Mouse (Mus musculus): ENCODE results near the gene Gm9970. TPM values are rescaled to one million over a fixed set of nuclear protein-coding genes. Genes with fewer than 3 reads are reported as not detected.

Gene Gm9970
- 0.38 and 0.49 TPM in 2 replicates for polyA plus RNA-seq (2014; fragmentation: Nextera tagmentation; extraction: Ambion mirVana)

DNA sequence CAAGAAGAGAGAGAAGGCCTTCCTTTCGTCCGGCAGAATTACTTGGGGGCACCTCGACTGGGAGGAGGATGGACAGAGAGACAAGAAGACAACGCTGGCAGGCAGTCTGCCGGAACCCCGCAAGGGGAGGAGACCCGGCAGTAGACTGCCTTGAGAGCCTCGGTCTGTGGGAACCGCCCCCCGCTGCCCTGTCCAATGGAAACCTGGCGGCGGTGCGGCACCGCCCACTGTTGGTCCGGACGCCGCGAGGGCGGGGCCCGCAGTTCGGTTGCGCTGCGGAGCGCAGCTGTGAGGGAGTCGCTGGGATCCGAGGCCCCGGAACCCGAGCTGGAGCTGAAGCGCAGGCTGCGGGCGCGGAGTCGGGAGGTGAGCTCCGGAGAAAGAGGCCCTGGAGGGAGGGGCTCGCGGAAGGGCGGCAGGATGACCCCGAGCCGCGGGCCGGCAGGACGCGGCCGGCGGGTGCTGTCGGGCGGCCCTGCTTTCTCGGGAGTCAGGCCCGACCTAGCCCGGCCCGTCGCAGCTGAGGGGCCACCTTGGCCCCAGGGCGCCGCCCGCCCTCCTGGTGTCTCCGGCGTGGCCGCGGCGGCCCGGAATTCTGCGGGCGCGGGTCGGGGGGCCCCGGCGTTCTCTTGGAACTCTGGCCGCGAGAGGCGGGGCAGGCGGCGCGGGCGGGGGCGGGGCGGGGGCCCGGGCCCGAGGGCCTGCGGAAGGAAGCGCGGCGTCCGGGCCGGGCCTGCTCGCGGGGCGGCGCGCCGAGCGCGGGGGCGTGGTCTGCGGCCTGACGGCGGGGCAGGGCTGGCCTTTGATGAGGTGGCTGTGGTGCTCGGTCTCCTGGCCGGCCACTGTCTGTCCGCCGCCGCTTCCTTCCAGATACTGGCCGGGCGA lies at the start of gene Gm9970, which contains the start of gene Nrbp1:
Gm9970 (minus strand) TSS at position 596 of the 885 bp plus-strand sequence.
Nrbp1 (plus strand) TSS at position 228 of the 885 bp plus-strand sequence.
- peak within 1 kb of the TSS; percentile 69 for H3K4me2 ChIP-seq (ENCODE audit: low read depth, severe bottlenecking)
- no peaks in the 10 kb centered on the region for H3K27me3 ChIP-seq (ENCODE audit: control insufficient read depth, insufficient read depth, low read length)
- peak within 1 kb of the TSS; percentile 95 for H3K27ac ChIP-seq (replicated peaks; ENCODE audit: low read depth, low read length)
- ATAC-seq (ENCODE audit: insufficient number of reproducible peaks, low FRiP score, low TSS enrichment, low read depth): peak; percentile 97
- H3K9me3 ChIP-seq (ENCODE audit: control insufficient read depth, low read length): no peaks in the 10 kb centered on the region
- peaks cover 2% of the 10 kb centered on the region; the same call in 1 of the 2 replicates for H3K36me3 ChIP-seq (ENCODE audit: control insufficient read depth, insufficient read depth, low read length)
- peak within 1 kb of the TSS; percentile 83 for H3K9ac ChIP-seq (ENCODE audit: low read length)
- peaks cover 5% of the 10 kb centered on the region; the same call in 1 of the 2 replicates for H3K4me1 ChIP-seq (ENCODE audit: control insufficient read depth, insufficient read depth, low read length)
- peak; percentile 95 for DNase-seq (ENCODE audit: low spot score)
- WGBS: under 1% methylated on average over 86 of the region's 103 CpGs
- H3K4me3 ChIP-seq (ENCODE audit: low read depth, low read length): peak within 1 kb of the TSS; percentile 96

DNA sequence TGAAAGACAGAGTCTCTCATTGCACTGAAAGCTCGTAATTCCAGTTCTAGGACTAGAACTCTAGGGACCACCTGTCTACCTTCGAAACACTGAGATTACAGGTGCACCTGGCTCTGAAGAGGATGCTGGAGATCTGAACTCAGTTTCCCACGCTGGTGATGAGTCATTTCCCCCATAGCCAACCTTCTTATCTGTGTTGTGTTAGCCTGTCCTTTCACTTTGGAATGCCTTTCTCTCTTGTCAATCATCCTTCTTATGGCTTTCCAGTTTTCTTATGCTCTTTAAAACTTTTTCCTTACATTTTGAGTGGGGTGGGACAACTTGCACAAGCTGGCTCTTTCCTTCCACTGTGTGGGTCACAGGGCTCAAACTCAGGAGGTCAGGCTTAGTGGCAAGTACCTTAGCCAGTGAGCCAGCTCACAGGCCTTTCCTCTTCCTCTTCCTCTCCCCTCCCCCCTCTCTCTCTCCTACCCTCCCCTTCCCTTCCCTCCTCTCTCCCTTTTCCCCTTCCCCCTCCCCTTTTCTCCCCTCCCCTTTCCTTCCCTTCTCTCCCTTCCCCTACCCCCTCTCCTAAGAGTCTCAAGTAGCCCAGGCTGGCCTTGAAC lies 48.7 kb upstream of the Gm9970 start:
- peaks cover 8% of the 10 kb centered on the region; the same call in 1 of the 2 replicates for H3K36me3 ChIP-seq (ENCODE audit: control insufficient read depth, insufficient read depth, low read length)
- ATAC-seq (ENCODE audit: insufficient number of reproducible peaks, low FRiP score, low TSS enrichment, low read depth) (no peak), DNase-seq (ENCODE audit: low spot score) (no peak)
- H3K4me1 ChIP-seq (ENCODE audit: control insufficient read depth, insufficient read depth, low read length): peaks cover 7% of the 10 kb centered on the region
- H3K27ac ChIP-seq (replicated peaks; ENCODE audit: low read depth, low read length): no peak overlapping the region
- 84% methylated on average over 3 of the region's 3 CpGs for WGBS
- H3K9me3 ChIP-seq (ENCODE audit: control insufficient read depth, low read length): no peaks in the 10 kb centered on the region
- H3K4me3 ChIP-seq (ENCODE audit: low read depth, low read length): peak overlapping the region; percentile 38
- no peak overlapping the region for H3K9ac ChIP-seq (ENCODE audit: low read length)
- no peaks in the 10 kb centered on the region for H3K27me3 ChIP-seq (ENCODE audit: control insufficient read depth, insufficient read depth, low read length)
- peak overlapping the region; percentile 67 for H3K4me2 ChIP-seq (ENCODE audit: low read depth, severe bottlenecking)

DNA sequence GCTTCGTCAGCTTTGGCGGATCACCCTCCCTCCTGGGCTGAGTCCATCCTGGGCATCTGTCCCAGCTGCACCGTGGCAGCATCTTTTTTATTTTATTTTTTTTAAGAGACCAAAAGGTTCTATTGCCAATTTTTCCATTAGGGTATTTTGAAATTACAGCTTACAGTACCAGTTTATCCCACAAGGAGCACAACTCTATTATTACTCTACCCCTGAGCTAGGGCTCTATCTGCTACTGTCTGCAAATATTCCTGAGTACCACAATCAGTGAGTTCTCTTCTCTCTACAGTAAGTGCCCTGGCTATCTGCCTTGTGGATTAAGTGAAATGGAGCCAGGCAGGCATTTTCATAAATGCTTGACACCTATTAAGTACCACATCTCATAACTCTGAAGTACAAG lies 47.6 kb upstream of the Gm9970 start:
- WGBS: 77% methylated on average over 3 of the region's 3 CpGs

DNA sequence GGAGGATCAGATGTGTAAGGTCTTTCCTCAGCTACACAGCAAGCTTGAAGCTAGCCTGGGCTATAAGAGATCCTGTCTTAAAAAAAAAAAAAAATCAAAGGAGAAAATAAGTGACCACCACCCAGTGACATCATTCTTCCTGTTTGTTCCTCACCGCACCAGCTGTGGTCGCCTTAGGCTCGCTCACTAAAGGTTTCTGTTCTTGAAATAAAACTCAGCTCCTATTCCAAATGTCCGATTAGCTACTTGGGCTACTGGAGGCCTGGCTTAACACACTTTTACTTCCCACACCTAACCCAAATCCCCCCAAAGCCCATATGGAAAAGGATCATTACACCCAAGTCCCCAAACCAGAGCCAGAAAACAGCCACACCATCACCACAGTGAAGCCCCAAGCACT lies 47.2 kb upstream of the Gm9970 start:
- WGBS: 91% methylated on average over 4 of the region's 4 CpGs
- Histone ChIP-seq H3K36me3 (ENCODE audit: control insufficient read depth, insufficient read depth, low read length) (0 out of 2 replicates have a peak, but pooled peaks cover 4% of the 10 kb centered on the region), H3K4me2 (ENCODE audit: low read depth, severe bottlenecking) (no peak overlapping the region)

More for the DNA sequence above, 47.6 kb upstream of the Gm9970 start:
- no peaks in the 10 kb centered on the region for H3K27me3 ChIP-seq (ENCODE audit: control insufficient read depth, insufficient read depth, low read length)
- no peak overlapping the region for H3K27ac ChIP-seq (replicated peaks; ENCODE audit: low read depth, low read length)
- H3K4me2 ChIP-seq (ENCODE audit: low read depth, severe bottlenecking): no peak overlapping the region
- H3K4me3 ChIP-seq (ENCODE audit: low read depth, low read length): no peak overlapping the region
- H3K4me1 ChIP-seq (ENCODE audit: control insufficient read depth, insufficient read depth, low read length): 0 out of 2 replicates have a peak, but pooled peaks cover 3% of the 10 kb centered on the region
- no peaks in the 10 kb centered on the region for H3K9me3 ChIP-seq (ENCODE audit: control insufficient read depth, low read length)
- DNase-seq (ENCODE audit: low spot score) (no peak), ATAC-seq (ENCODE audit: insufficient number of reproducible peaks, low FRiP score, low TSS enrichment, low read depth) (no peak)
- H3K36me3 ChIP-seq (ENCODE audit: control insufficient read depth, insufficient read depth, low read length): peaks cover 7% of the 10 kb centered on the region; the same call in 1 of the 2 replicates
- no peak overlapping the region for H3K9ac ChIP-seq (ENCODE audit: low read length)

DNA sequence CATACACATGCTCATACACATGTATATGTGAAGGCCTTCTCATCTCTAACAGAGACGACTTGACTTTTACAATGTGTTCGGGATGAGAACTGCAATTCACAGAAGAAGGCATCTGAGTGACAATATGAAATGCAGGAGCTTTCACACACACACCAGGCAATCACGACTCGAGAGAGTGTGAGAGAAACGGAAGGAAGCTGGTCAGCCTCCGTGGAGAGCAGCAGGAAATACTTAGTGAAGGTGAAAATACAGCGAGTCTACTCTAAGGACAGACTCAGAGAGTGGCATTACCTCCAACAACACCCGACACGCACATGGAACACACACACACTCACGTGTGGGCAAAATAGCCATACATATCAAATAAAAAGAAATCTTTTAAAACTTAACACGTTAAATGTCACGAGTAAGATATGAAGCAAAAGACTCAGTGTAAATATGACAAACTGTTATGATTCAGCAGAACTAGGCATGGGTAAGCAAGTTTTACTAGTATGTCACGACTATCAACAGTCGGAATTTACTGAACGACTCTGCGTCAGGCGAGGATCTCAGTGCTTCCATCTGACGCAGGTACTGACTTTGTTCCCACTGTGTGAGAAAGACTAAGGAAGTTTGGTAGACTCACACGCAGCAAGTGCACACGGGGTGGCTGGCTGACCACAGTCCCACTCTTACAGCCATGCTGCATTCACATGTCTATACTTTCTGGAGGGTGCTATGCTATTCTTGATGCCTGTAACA lies 38.4 kb upstream of the Gm9970 start:
- no peaks in the 10 kb centered on the region for H3K4me1 ChIP-seq (ENCODE audit: control insufficient read depth, insufficient read depth, low read length)
- WGBS: 88% methylated on average over 20 of the region's 20 CpGs
- no peak overlapping the region for H3K4me2 ChIP-seq (ENCODE audit: low read depth, severe bottlenecking)
- ATAC-seq (ENCODE audit: insufficient number of reproducible peaks, low FRiP score, low TSS enrichment, low read depth): no peak
- no peaks in the 10 kb centered on the region for H3K9me3 ChIP-seq (ENCODE audit: control insufficient read depth, low read length)
- H3K36me3 ChIP-seq (ENCODE audit: control insufficient read depth, insufficient read depth, low read length): peaks cover 9% of the 10 kb centered on the region; the same call in 1 of the 2 replicates
- H3K27ac ChIP-seq (replicated peaks; ENCODE audit: low read depth, low read length): no peak overlapping the region
- no peaks in the 10 kb centered on the region for H3K27me3 ChIP-seq (ENCODE audit: control insufficient read depth, insufficient read depth, low read length)
- H3K9ac ChIP-seq (ENCODE audit: low read length): no peak overlapping the region
- H3K4me3 ChIP-seq (ENCODE audit: low read depth, low read length): no peak overlapping the region
- DNase-seq (ENCODE audit: low spot score): no peak

More for the DNA sequence above, 47.2 kb upstream of the Gm9970 start:
- H3K4me3 ChIP-seq (ENCODE audit: low read depth, low read length): no peak overlapping the region
- no peaks in the 10 kb centered on the region for H3K27me3 ChIP-seq (ENCODE audit: control insufficient read depth, insufficient read depth, low read length)
- H3K9ac ChIP-seq (ENCODE audit: low read length): no peak overlapping the region
- H3K4me1 ChIP-seq (ENCODE audit: control insufficient read depth, insufficient read depth, low read length): 0 out of 2 replicates have a peak, but pooled peaks cover 3% of the 10 kb centered on the region
- H3K9me3 ChIP-seq (ENCODE audit: control insufficient read depth, low read length): no peaks in the 10 kb centered on the region
- no peak for DNase-seq (ENCODE audit: low spot score)
- H3K27ac ChIP-seq (replicated peaks; ENCODE audit: low read depth, low read length): no peak overlapping the region
- ATAC-seq (ENCODE audit: insufficient number of reproducible peaks, low FRiP score, low TSS enrichment, low read depth): no peak

DNA sequence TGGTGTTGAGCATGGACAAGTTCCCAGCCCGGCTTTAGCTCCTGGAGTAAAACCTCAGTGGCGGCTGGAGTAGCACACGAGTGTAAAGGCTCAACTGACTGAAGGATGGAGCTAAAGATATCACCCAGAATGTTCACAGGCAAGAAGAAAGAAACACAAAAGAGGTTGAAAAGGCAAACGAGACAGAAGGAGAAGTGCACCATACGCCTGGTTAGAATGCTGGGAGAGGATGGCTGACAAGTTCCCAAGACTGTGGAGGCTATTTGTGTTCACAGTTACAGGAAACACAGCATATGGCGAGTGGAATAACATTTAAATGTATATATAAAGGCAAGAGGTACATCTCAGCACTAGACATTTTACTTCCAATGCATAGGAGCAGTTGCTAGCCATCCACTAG lies 32.0 kb upstream of the Gm9970 start:
- Histone ChIP-seq H3K4me3 (ENCODE audit: low read depth, low read length) (no peak overlapping the region), H3K27me3 (ENCODE audit: control insufficient read depth, insufficient read depth, low read length) (no peaks in the 10 kb centered on the region), H3K27ac (replicated peaks; ENCODE audit: low read depth, low read length) (no peak overlapping the region), H3K36me3 (ENCODE audit: control insufficient read depth, insufficient read depth, low read length) (peaks cover 7% of the 10 kb centered on the region; the same call in 1 of the 2 replicates), H3K4me1 (ENCODE audit: control insufficient read depth, insufficient read depth, low read length) (no peaks in the 10 kb centered on the region), H3K4me2 (ENCODE audit: low read depth, severe bottlenecking) (no peak overlapping the region), H3K9me3 (ENCODE audit: control insufficient read depth, low read length) (no peaks in the 10 kb centered on the region), H3K9ac (ENCODE audit: low read length) (no peak overlapping the region)
- DNase-seq (ENCODE audit: low spot score) (no peak), ATAC-seq (ENCODE audit: insufficient number of reproducible peaks, low FRiP score, low TSS enrichment, low read depth) (no peak)
- 85% methylated on average over 6 of the region's 6 CpGs for WGBS

DNA sequence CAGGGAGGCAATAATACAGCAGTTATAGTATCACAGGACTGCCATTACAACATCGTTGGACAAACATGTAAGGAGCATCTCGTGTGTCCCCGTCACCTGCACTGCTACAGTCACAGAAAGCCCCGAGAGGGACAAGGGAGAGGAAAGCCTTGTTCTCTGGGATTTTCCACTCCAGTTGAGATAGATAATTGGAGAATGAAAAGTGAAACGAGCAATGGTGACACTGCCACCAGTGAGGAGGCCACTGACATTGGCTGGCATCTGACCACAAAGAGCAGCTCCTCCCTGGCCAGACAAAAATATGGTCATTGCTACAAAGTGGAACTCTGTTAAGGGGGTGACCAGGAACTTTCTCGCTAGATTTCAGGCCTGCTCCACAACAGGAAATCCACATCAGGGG lies 26.7 kb upstream of the Gm9970 start:
- 90% methylated on average over 6 of the region's 6 CpGs for WGBS
- Histone ChIP-seq H3K4me3 (ENCODE audit: low read depth, low read length) (no peak overlapping the region), H3K36me3 (ENCODE audit: control insufficient read depth, insufficient read depth, low read length) (peaks cover 21% of the 10 kb centered on the region), H3K9me3 (ENCODE audit: control insufficient read depth, low read length) (no peaks in the 10 kb centered on the region), H3K4me1 (ENCODE audit: control insufficient read depth, insufficient read depth, low read length) (no peaks in the 10 kb centered on the region), H3K27me3 (ENCODE audit: control insufficient read depth, insufficient read depth, low read length) (no peaks in the 10 kb centered on the region), H3K27ac (replicated peaks; ENCODE audit: low read depth, low read length) (no peak overlapping the region), H3K4me2 (ENCODE audit: low read depth, severe bottlenecking) (no peak overlapping the region), H3K9ac (ENCODE audit: low read length) (no peak overlapping the region)
- no peak for DNase-seq (ENCODE audit: low spot score)
- no peak for ATAC-seq (ENCODE audit: insufficient number of reproducible peaks, low FRiP score, low TSS enrichment, low read depth)

DNA sequence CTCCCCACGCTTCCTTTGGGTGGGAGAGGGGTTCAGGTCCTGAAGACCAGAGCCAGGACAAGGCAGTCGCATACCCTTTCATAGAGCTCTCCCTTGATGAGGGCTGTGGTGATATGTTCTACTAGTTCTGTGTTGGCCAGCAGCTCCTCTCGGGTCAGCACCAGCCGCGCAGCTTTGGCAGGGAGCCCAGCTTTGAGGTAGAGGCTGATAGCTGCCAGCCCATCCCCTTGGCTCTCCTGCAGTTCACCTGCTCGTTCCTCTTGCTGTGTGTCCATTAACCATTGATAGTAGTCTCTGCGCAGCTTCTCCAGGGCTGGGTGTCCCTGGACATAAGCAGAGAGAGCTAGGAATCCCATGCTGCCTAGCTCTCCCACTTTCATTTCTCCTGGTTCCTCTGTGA lies 25.1 kb upstream of the Gm9970 start:
- ATAC-seq (ENCODE audit: insufficient number of reproducible peaks, low FRiP score, low TSS enrichment, low read depth): no peak
- WGBS: 93% methylated on average over 7 of the region's 7 CpGs

More for the DNA sequence above, 25.1 kb upstream of the Gm9970 start:
- Histone ChIP-seq H3K4me2 (ENCODE audit: low read depth, severe bottlenecking) (no peak overlapping the region), H3K36me3 (ENCODE audit: control insufficient read depth, insufficient read depth, low read length) (peaks cover 18% of the 10 kb centered on the region), H3K9me3 (ENCODE audit: control insufficient read depth, low read length) (no peaks in the 10 kb centered on the region), H3K4me3 (ENCODE audit: low read depth, low read length) (no peak overlapping the region), H3K9ac (ENCODE audit: low read length) (no peak overlapping the region), H3K27ac (replicated peaks; ENCODE audit: low read depth, low read length) (no peak overlapping the region), H3K27me3 (ENCODE audit: control insufficient read depth, insufficient read depth, low read length) (no peaks in the 10 kb centered on the region), H3K4me1 (ENCODE audit: control insufficient read depth, insufficient read depth, low read length) (no peaks in the 10 kb centered on the region)
- no peak for DNase-seq (ENCODE audit: low spot score)

Data from limb, embryonic 11.5 days (tissue).